Mouse (Mus musculus): ENCODE results near the gene Dnttip1. TPM values are rescaled to one million over a fixed set of nuclear protein-coding genes. Genes with fewer than 3 reads are reported as not detected.

The Dnttip1 gene
- polyA plus RNA-seq, 1 experiment: 16.6 TPM

DNA sequence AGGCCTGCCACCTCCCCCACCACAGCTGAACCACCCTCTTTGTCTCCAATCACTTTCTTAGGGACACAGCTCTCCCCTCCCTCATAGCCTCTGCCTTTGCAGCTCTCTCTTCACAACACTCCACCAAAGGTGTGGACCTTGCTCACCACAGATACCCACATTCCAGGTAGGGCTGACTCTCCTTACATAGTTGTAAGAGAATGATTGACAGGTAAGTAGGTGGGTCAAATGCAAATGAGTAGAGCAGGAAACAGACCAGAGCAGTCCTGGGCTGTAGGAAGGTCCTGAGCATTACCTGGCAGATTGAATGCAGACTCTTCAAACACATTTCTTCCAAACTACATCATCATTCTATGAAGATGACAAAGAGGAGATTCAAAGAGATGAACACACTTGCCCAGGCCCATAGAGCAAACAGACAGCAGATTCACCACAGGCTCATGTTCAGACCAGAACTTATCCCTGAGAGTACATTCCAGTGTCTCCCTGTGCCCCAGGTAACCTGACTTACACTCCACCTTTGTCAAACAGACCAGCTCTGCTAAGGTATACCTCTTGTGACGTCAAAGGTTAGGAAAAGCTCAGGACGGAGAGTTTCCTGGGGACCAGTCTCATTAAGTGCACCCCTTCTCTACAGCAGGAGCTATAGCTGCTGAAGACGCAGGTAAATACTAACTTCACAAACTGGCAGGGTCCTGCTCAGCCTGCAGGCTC, 8.2 kb upstream of the Dnttip1 start:
- no peak overlapping the region for H3K27ac ChIP-seq (replicated peaks; ENCODE audit: low read depth, low read length)
- H3K4me1 ChIP-seq (ENCODE audit: control insufficient read depth, insufficient read depth, insufficient read length, low read length): no peaks in the 10 kb centered on the region
- no peak overlapping the region for H3K4me3 ChIP-seq (ENCODE audit: insufficient read depth, low read depth, low read length)

- Histone ChIP-seq H3K4me1 (ENCODE audit: control insufficient read depth, insufficient read depth, insufficient read length, low read length) (no peaks in the 10 kb centered on the region), H3K27ac (replicated peaks; ENCODE audit: low read depth, low read length) (no peak overlapping the region), H3K4me3 (ENCODE audit: insufficient read depth, low read depth, low read length) (no peak overlapping the region)
These were observed 5.9 kb upstream of the Dnttip1 start for GRCm38 (mm10) chr2:164739876-164740275.

DNA sequence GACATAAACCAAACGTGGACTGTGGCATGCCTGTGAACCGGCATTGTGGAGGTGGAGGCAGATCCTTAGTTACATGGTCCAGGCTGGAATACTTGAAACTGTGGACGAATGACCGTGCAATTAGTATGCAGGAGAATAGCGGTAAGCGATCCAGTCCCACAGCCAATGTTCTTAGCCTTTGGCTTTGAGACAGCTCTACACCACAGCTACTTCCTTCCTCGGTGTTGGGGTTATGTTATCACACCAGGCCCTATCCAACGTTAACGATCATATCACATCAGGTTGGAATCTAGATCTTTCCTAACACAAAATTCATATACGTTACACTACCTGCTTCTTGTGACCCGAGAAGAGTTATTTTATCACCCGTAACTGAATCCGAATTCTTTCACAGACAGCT, 796 bp upstream of the Dnttip1 start:
- Histone ChIP-seq H3K4me1 (ENCODE audit: control insufficient read depth, insufficient read depth, insufficient read length, low read length) (peaks cover 4% of the 10 kb centered on the region; the same call in 1 of the 2 replicates), H3K4me3 (ENCODE audit: insufficient read depth, low read depth, low read length) (peak overlapping the region; percentile 95), H3K27ac (replicated peaks; ENCODE audit: low read depth, low read length) (no peak overlapping the region)

DNA sequence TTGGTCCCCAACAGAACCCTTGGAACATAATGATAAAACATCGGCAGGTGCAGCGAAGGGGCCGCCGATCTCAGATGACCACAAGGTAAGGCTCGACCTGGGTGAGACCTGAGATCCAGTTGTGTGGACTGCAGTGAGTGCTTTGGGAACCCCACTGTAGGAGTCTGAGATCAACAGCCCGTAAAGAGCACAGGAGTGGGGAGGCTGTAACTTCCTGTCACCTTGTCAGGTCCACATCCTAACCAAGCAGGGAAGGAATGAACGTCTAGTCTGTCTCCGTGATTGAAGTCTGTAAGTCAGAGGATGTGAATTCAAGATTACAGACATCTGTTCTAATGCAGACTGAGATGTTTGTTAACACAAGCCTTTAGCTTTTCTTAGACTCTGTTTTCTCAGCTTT, 910 bp downstream of the Dnttip1 start:
- H3K4me3 ChIP-seq (ENCODE audit: insufficient read depth, low read depth, low read length): peak overlapping the region; percentile 95
- no peak overlapping the region for H3K27ac ChIP-seq (replicated peaks; ENCODE audit: low read depth, low read length)
- H3K4me1 ChIP-seq (ENCODE audit: control insufficient read depth, insufficient read depth, insufficient read length, low read length): peaks cover 4% of the 10 kb centered on the region; the same call in 1 of the 2 replicates

DNA sequence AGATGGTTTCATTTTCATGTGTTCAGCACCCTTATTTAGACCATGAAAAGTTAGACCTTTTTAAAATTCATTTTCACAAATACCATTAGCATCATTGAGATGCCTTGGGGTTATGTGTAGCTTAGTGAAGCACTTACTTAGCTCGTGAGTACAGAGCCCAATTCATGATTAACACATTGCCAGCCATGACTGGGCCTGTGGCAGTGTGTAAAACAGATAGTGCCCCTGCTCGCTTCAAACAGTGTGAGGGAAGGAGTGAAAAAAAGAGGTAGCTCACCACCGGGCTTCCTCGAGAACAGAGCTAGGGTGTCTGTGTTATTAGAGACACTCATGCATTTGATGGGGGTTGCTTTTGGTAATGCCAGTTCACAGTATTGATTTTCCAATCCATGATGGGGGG, 2.4 kb downstream of the Dnttip1 start:
- Histone ChIP-seq H3K4me3 (ENCODE audit: insufficient read depth, low read depth, low read length) (no peak overlapping the region), H3K4me1 (ENCODE audit: control insufficient read depth, insufficient read depth, insufficient read length, low read length) (peaks cover 4% of the 10 kb centered on the region; the same call in 1 of the 2 replicates), H3K27ac (replicated peaks; ENCODE audit: low read depth, low read length) (no peak overlapping the region)

DNA sequence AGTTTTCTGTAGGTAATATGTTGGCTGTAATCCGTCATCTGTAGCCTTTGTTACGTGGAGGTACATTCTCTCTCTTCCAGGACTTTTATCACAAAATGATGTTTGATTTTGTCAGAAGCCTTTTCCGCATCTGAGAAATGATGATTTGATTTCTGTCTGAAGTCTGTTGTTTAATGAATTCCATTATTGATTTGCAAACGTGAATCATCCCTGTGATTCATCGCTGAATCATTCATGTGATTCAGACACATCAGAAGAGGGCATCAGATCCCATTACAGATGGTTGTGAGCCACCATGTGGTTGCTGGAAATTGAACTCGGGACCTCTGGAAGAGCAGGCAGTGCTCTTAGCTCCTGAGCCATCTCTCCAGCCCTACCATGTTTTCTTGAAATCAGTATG, 3.2 kb downstream of the Dnttip1 start:
- Histone ChIP-seq H3K27ac (replicated peaks; ENCODE audit: low read depth, low read length) (no peak overlapping the region), H3K4me3 (ENCODE audit: insufficient read depth, low read depth, low read length) (no peak overlapping the region), H3K4me1 (ENCODE audit: control insufficient read depth, insufficient read depth, insufficient read length, low read length) (peaks cover 4% of the 10 kb centered on the region; the same call in 1 of the 2 replicates)

- no peak overlapping the region for H3K4me3 ChIP-seq (ENCODE audit: insufficient read depth, low read depth, low read length)
- H3K27ac ChIP-seq (replicated peaks; ENCODE audit: low read depth, low read length): no peak overlapping the region
- H3K4me1 ChIP-seq (ENCODE audit: control insufficient read depth, insufficient read depth, insufficient read length, low read length): no peaks in the 10 kb centered on the region
These were observed 6.7 kb downstream of the Dnttip1 start for GRCm38 (mm10) chr2:164752454-164752853.

DNA sequence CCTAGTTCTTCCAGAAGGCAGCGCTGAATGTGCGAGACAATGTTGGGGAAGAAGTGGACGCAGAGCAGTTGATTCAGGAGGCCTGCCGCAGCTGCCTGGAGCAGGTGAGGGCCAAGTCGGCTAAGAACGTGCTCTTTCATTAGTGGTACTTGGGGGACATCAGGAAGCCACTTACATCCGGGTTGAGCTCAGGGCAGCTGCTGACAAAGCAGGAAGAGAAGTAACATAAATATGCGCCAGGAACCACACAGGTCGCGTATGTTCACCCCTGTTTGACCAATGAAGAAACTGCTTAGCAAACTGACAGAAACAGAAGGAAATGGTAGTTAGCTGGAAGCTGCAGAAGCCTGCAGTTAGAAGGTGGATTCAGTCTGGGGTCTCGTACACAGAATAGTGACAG, 8.3 kb downstream of the Dnttip1 start:
- Histone ChIP-seq H3K4me3 (ENCODE audit: insufficient read depth, low read depth, low read length) (no peak overlapping the region), H3K27ac (replicated peaks; ENCODE audit: low read depth, low read length) (no peak overlapping the region)

GRCm38 (mm10) chr2:164754800-164755199, 9.0 kb downstream of the Dnttip1 start:
- Histone ChIP-seq H3K4me1 (ENCODE audit: control insufficient read depth, insufficient read depth, insufficient read length, low read length) (no peaks in the 10 kb centered on the region), H3K4me3 (ENCODE audit: insufficient read depth, low read depth, low read length) (no peak overlapping the region), H3K27ac (replicated peaks; ENCODE audit: low read depth, low read length) (no peak overlapping the region)

More for the DNA sequence above, 8.3 kb downstream of the Dnttip1 start:
- no peaks in the 10 kb centered on the region for H3K4me1 ChIP-seq (ENCODE audit: control insufficient read depth, insufficient read depth, insufficient read length, low read length)

- H3K4me3 ChIP-seq (ENCODE audit: insufficient read depth, low read depth, low read length): no peak overlapping the region
- no peak overlapping the region for H3K27ac ChIP-seq (replicated peaks; ENCODE audit: low read depth, low read length)
- H3K4me1 ChIP-seq (ENCODE audit: control insufficient read depth, insufficient read depth, insufficient read length, low read length): peaks cover 2% of the 10 kb centered on the region; the same call in 1 of the 2 replicates
These were observed 12.1 kb downstream of the Dnttip1 start for GRCm38 (mm10) chr2:164757841-164758240.

GRCm38 (mm10) chr2:164758692-164759091, 12.9 kb downstream of the Dnttip1 start:
- Histone ChIP-seq H3K27ac (replicated peaks; ENCODE audit: low read depth, low read length) (no peak overlapping the region), H3K4me1 (ENCODE audit: control insufficient read depth, insufficient read depth, insufficient read length, low read length) (peaks cover 2% of the 10 kb centered on the region; the same call in 1 of the 2 replicates), H3K4me3 (ENCODE audit: insufficient read depth, low read depth, low read length) (no peak overlapping the region)

DNA sequence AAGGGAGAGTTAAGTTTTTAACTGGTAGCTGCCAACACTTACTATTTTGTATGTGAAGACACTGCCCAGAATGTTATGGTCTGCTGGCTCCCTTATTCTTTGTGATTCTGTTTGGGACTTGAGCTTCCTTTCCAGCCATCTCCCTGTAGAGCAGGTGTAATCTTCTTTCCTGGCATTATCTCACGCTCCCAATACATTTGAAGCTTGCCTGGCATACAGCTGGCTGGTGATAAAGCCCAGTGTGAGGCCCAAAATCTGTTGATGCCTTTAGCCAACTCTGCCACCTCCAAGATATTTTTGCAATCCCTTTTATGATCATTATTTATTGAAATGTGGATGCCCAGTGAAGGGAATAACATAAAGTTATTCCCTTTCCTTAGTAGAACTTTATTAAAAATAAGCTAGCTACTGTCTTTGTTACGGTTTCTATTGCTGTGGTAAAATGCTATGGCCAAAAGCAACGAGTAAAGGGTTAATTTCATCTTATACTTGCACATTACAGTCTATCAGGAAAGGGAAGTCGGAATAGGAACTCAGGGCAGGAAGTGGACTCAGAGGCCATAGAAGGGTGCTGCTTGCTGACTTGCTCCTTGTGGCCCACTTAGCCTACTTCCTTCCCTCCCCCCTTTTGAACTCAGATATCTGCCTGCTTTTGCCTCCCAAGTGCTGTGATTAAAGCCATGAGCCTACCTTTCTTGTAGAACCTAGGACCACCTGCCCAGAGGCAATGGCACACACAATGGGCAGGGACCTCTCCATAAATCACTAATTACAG, 14.5 kb downstream of the Dnttip1 start:
- Histone ChIP-seq H3K4me3 (ENCODE audit: insufficient read depth, low read depth, low read length) (no peak overlapping the region), H3K27ac (replicated peaks; ENCODE audit: low read depth, low read length) (no peak overlapping the region), H3K4me1 (ENCODE audit: control insufficient read depth, insufficient read depth, insufficient read length, low read length) (peaks cover 2% of the 10 kb centered on the region; the same call in 1 of the 2 replicates)

DNA sequence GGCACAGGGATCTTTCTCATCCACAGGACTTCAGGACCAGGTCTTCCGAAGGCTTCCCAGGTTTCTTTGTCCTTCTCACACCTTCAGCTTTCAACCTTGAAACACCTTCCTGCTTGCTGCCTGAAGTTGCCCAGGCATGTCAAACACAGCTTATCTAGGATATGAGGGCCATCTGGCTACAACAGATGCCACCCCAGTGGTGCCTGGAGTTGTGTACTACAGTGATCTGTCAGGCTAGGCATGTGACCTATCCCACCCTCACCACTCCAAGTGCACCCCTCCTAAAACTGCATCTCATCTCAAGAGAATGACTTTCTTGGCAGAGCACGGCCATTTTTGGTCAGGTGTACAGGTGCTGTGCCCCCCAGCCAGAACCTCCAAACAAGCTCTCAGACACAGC, 15.7 kb downstream of the Dnttip1 start:
- Histone ChIP-seq H3K4me1 (ENCODE audit: control insufficient read depth, insufficient read depth, insufficient read length, low read length) (peaks cover 2% of the 10 kb centered on the region; the same call in 1 of the 2 replicates), H3K27ac (replicated peaks; ENCODE audit: low read depth, low read length) (no peak overlapping the region), H3K4me3 (ENCODE audit: insufficient read depth, low read depth, low read length) (no peak overlapping the region)

DNA sequence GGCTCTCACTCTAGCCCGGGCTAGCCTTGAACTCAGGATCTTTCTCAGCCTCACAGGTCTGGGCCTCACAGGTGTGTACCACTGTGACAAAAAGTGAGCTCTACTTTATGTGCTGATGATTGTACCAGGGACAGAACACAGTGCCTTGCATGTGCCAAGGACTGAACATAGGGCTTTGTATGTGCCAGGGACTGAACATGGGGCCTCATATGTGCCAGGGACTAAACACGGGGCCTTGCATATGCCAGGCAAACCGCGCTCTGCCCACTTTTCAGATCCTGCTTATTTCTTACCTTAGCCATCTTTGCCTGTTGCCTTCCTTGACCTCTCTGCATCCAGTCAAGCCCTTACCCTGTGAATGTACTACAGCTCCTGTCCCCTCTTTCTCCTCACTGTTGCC, 16.2 kb downstream of the Dnttip1 start:
- Histone ChIP-seq H3K27ac (replicated peaks; ENCODE audit: low read depth, low read length) (no peak overlapping the region), H3K4me1 (ENCODE audit: control insufficient read depth, insufficient read depth, insufficient read length, low read length) (peaks cover 2% of the 10 kb centered on the region; the same call in 1 of the 2 replicates), H3K4me3 (ENCODE audit: insufficient read depth, low read depth, low read length) (no peak overlapping the region)

GRCm38 (mm10) chr2:164762593-164762992, 16.8 kb downstream of the Dnttip1 start:
- Histone ChIP-seq H3K4me3 (ENCODE audit: insufficient read depth, low read depth, low read length) (no peak overlapping the region), H3K4me1 (ENCODE audit: control insufficient read depth, insufficient read depth, insufficient read length, low read length) (peaks cover 2% of the 10 kb centered on the region; the same call in 1 of the 2 replicates), H3K27ac (replicated peaks; ENCODE audit: low read depth, low read length) (no peak overlapping the region)
